Mouse (Mus musculus): Measurements from ENCODE around the gene Wdr19.

- no peak for TF ChIP-seq CTCF (IDR thresholded peaks at IDR 0.05)
- TF ChIP-seq EP300 (IDR thresholded peaks at IDR 0.05) = peak; percentile 67
Measured at GRCm38 (mm10) chr5:65150376-65150955, 49.0 kb upstream of the Wdr19 start.

All from lung, postnatal 0 days (tissue).